Mouse (Mus musculus) midbrain, embryonic 14.5 days (tissue): ENCODE measurements at regions not wholly inside any gene's neighbourhood (a gene's known extent, or its start where the extent isn't known, plus 50 kb on each side); places are given as distances from the start of the nearest gene placed in this dataset.

Experiments used
- ATAC-seq: fragments of 200-750 bp; cut with Nextera tagmentation; 2 replicates; pipeline ENCODE4 v1.8.0; 2017; ENCODE audit warnings: moderate number of reproducible peaks, moderate library complexity; ENCODE audit not compliant: low FRiP score, low TSS enrichment
- DNase-seq: peaks from one replicate; pipeline ENCODE4 v3.0.0-alpha.2; 2015
- H3K27ac ChIP-seq: fragments of 300-500 bp; sonication (generic); replicated peaks from 2 replicates; pipeline ENCODE4 v1.5.1; 2014; ENCODE audit warnings: mild to moderate bottlenecking, low read depth, low read length, moderate library complexity
- H3K27me3 ChIP-seq: fragments of 300-500 bp; sonication (generic); 2 replicates; pipeline ENCODE4 v1.6.1; 2014; ENCODE audit warnings: low read length, control low read depth, mixed read lengths; ENCODE audit not compliant: control insufficient read depth, insufficient read depth
- H3K36me3 ChIP-seq: fragments of 300-500 bp; sonication (generic); 2 replicates; pipeline ENCODE4 v1.6.1; 2014; ENCODE audit warnings: low read length, control low read depth; ENCODE audit not compliant: control insufficient read depth, insufficient read depth
- H3K4me1 ChIP-seq: fragments of 300-500 bp; sonication (generic); 2 replicates; pipeline ENCODE4 v1.6.1; 2014; ENCODE audit warnings: mild to moderate bottlenecking, antibody characterized with exemption, low read length, control low read depth; ENCODE audit not compliant: control insufficient read depth, insufficient read depth
- H3K4me2 ChIP-seq: fragments of 300-500 bp; sonication (generic); 2 replicates; pipeline ENCODE4 v1.6.1; 2014; ENCODE audit warnings: mild to moderate bottlenecking, low read length, moderate library complexity
- H3K4me3 ChIP-seq: fragments of 300-500 bp; sonication (generic); replicated peaks from 2 replicates; pipeline ENCODE4 v1.5.1; 2014; ENCODE audit warnings: low read depth, low read length
- H3K9ac ChIP-seq: fragments of 300-500 bp; sonication (generic); replicated peaks from 2 replicates; pipeline ENCODE4 v1.6.1; 2014; ENCODE audit warnings: mild to moderate bottlenecking, low read length, moderate library complexity
- H3K9me3 ChIP-seq: fragments of 300-500 bp; sonication (generic); 2 replicates; pipeline ENCODE4 v1.6.1; 2016; ENCODE audit warnings: low read length, control low read depth, mixed read lengths; ENCODE audit not compliant: control insufficient read depth
- WGBS: fragments of 180-500 bp; shearing (Covaris S2); extraction: QIAGEN DNeasy Blood & Tissue Kit; methylation state at CpG from one replicate; pipeline ENCODE4 v1.1.7; 2014; 5-methylcytosine and 5-hydroxymethylcytosine counted together

DNA sequence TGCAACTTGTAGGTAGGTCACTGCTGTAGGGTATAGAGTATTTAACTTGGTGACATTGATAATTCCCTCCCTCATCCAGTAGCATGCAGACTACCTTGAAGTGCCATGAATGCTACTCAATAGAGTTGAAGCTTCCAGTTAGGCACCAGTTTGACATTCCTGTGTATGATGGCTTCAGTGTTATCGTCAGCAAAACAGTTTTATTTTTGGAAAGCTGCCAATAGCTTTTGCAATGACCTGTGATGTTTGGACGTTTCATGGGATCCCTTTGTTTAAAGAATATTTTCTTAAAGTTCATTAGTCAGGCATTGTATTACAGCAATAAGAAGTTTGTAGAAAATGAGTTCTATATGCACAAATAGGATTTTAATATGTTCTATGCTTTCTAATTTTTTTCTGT lies 547.6 kb downstream of the Flrt2 start:
- Histone ChIP-seq H3K9me3 (no peaks in the 10 kb centered on the region), H3K27me3 (no peaks in the 10 kb centered on the region), H3K4me2 (no peak overlapping the region), H3K27ac (no peak overlapping the region), H3K4me1 (no peaks in the 10 kb centered on the region), H3K4me3 (no peak overlapping the region), H3K9ac (no peak overlapping the region), H3K36me3 (no peaks in the 10 kb centered on the region)
- DNase-seq (no peak), ATAC-seq (no peak)
- WGBS: 78% methylated on average over 2 of the region's 2 CpGs

GRCm38 (mm10) chr12:96261978-96262377 lies 570.0 kb downstream of the Flrt2 start:
- Histone ChIP-seq H3K9ac (no peak overlapping the region), H3K27me3 (no peaks in the 10 kb centered on the region), H3K4me2 (no peak overlapping the region), H3K4me3 (no peak overlapping the region), H3K9me3 (no peaks in the 10 kb centered on the region), H3K4me1 (no peaks in the 10 kb centered on the region), H3K27ac (no peak overlapping the region), H3K36me3 (no peaks in the 10 kb centered on the region)
- no peak for DNase-seq
- no peak for ATAC-seq
- 78% methylated on average over 4 of the region's 4 CpGs for WGBS

GRCm38 (mm10) chr12:96275894-96276293 lies 583.9 kb downstream of the Flrt2 start:
- Histone ChIP-seq H3K4me3 (no peak overlapping the region), H3K27ac (no peak overlapping the region), H3K4me1 (no peaks in the 10 kb centered on the region), H3K36me3 (no peaks in the 10 kb centered on the region), H3K27me3 (no peaks in the 10 kb centered on the region), H3K9ac (no peak overlapping the region), H3K9me3 (no peaks in the 10 kb centered on the region), H3K4me2 (no peak overlapping the region)
- ATAC-seq: no peak
- DNase-seq: no peak

- Histone ChIP-seq H3K9me3 (no peaks in the 10 kb centered on the region), H3K36me3 (no peaks in the 10 kb centered on the region), H3K4me3 (no peak overlapping the region), H3K27me3 (no peaks in the 10 kb centered on the region), H3K4me1 (no peaks in the 10 kb centered on the region), H3K9ac (no peak overlapping the region), H3K27ac (no peak overlapping the region), H3K4me2 (no peak overlapping the region)
- DNase-seq (peak; percentile 67), ATAC-seq (peak; percentile 50; the same call in 1 of the 2 replicates)
- WGBS: 8% methylated on average over 2 of the region's 2 CpGs
Observed at GRCm38 (mm10) chr12:96311137-96311536, 619.1 kb downstream of the Flrt2 start.

DNA sequence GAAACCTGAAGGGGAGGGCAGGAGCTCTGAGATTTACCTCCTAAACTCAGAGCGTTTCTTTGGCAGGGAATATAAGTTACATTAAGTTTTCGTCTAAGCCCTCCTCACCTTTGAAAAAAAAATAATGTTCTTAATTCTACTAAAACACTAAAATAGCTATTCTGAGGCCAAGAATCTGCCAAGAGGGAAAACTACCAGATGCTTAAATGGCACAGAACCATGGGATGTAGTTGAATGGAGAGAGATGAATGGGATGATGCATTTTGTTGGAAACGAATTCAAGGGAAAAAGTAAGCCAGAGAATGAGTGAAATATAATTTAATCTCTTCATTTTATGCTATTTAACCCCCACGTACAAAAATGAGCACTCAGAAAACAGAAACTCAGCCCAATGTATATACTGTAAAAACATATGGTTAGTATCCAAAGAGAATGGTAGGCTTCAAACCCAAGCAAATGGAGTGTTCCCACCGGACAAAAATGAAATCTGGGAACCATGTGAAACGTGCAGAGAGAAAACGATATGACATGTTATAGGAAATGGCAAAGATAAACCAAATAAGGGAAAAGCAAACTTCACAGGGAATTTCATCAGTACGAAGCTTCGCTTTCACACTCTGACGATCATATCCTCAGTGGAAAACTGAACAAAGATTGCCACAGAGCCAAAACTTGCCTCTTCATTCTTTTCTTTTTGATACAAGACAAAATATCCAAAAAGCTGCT lies 631.2 kb downstream of the Flrt2 start:
- H3K27ac ChIP-seq: no peak overlapping the region
- no peaks in the 10 kb centered on the region for H3K4me1 ChIP-seq
- no peak overlapping the region for H3K4me2 ChIP-seq
- 89% methylated on average over 10 of the region's 10 CpGs for WGBS
- H3K36me3 ChIP-seq: no peaks in the 10 kb centered on the region
- ATAC-seq (no peak), DNase-seq (no peak)
- no peak overlapping the region for H3K4me3 ChIP-seq
- H3K9me3 ChIP-seq: no peaks in the 10 kb centered on the region
- H3K27me3 ChIP-seq: no peaks in the 10 kb centered on the region
- no peak overlapping the region for H3K9ac ChIP-seq

DNA sequence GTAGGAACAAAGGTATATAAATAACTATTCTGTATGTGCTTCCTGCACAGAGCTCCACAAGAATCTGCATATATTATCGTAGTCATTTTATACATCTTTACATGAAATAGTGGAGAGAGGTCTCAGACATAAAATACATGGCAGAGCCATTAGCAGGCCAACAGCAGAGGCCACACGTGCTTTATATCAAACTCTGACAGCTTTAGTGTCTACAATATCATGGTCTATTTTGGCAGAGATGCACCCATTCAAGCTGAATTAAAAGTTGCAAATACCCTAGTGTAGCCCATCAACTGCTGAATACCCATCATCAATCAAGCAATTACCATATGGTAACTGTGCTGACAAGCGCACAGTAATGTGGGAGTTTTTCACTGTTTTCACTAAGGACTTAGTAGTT lies 659.1 kb downstream of the Flrt2 start:
- no peak overlapping the region for H3K27ac ChIP-seq
- H3K36me3 ChIP-seq: no peaks in the 10 kb centered on the region
- H3K27me3 ChIP-seq: no peaks in the 10 kb centered on the region
- H3K9me3 ChIP-seq: no peaks in the 10 kb centered on the region
- no peak overlapping the region for H3K4me3 ChIP-seq
- no peaks in the 10 kb centered on the region for H3K4me1 ChIP-seq
- H3K9ac ChIP-seq: no peak overlapping the region
- DNase-seq: no peak
- no peak for ATAC-seq
- no peak overlapping the region for H3K4me2 ChIP-seq
- WGBS: 79% methylated on average over 3 of the region's 3 CpGs

DNA sequence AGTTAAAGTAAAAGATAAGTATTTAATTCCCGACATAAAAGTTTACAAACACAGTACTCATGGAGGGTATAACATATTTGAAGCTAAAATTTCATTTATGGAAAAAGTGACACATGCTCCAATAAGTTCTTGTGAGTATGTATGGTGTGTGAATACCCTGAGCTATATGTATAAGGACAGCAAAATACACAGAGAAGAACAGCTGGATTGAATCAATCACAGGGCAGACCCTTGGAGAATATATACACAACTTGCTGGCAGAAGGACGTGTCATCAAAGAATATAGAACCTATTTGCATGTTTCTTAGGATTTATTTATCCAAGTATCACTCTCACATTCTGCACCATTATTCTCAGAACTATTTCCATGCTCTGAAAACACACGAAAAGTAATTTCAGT lies 686.9 kb downstream of the Flrt2 start:
- no peaks in the 10 kb centered on the region for H3K4me1 ChIP-seq
- H3K9ac ChIP-seq: no peak overlapping the region
- H3K9me3 ChIP-seq: no peaks in the 10 kb centered on the region
- DNase-seq: no peak
- H3K4me3 ChIP-seq: no peak overlapping the region
- no peak for ATAC-seq
- no peak overlapping the region for H3K4me2 ChIP-seq
- no peak overlapping the region for H3K27ac ChIP-seq
- no peaks in the 10 kb centered on the region for H3K36me3 ChIP-seq
- H3K27me3 ChIP-seq: no peaks in the 10 kb centered on the region
- WGBS: 67% methylated on average over 3 of the region's 3 CpGs

- H3K4me2 ChIP-seq: no peak overlapping the region
- no peaks in the 10 kb centered on the region for H3K27me3 ChIP-seq
- H3K4me1 ChIP-seq: no peaks in the 10 kb centered on the region
- no peaks in the 10 kb centered on the region for H3K36me3 ChIP-seq
- H3K27ac ChIP-seq: no peak overlapping the region
- H3K9ac ChIP-seq: no peak overlapping the region
- no peak overlapping the region for H3K4me3 ChIP-seq
- H3K9me3 ChIP-seq: no peaks in the 10 kb centered on the region
- ATAC-seq: no peak
- 72% methylated on average over 3 of the region's 3 CpGs for WGBS
- no peak for DNase-seq
Observed at GRCm38 (mm10) chr12:96419104-96419503, 727.1 kb downstream of the Flrt2 start.

GRCm38 (mm10) chr12:96419567-96419966 lies 727.5 kb downstream of the Flrt2 start:
- Histone ChIP-seq H3K9me3 (no peaks in the 10 kb centered on the region), H3K36me3 (no peaks in the 10 kb centered on the region), H3K4me3 (no peak overlapping the region), H3K4me1 (no peaks in the 10 kb centered on the region), H3K27ac (no peak overlapping the region), H3K27me3 (no peaks in the 10 kb centered on the region), H3K4me2 (no peak overlapping the region), H3K9ac (no peak overlapping the region)
- DNase-seq: no peak
- no peak for ATAC-seq
